7 mouse cellular contexts compared by ENCODE assay signal in the genomic region with DNA sequence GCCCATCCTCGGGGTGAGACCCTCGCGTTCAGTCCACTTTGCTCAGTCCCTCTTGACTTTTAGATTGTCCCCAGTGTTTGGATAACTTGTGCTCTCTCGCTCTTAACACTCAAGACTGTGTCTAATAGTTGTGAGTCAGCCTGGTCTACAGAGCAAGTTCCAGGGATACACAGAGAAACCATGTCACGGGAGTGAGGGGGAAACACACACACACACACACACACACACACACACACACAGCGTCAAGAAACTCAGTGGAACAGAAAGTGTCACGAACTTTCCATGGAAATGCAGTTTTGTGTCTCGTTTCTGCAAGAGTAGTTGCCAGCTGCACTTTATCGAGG. TPM values are rescaled to one million over a fixed set of nuclear protein-coding genes. Genes with fewer than 3 reads are reported as not detected.
A peak's percentile ranks its signal among the peaks of the same experiment; 100 is the strongest.
DNase-seq lines count a peak whose midpoint lies in the region; ATAC-seq and TF ChIP-seq lines count a peak whose summit lies in the region.
"Not testable (repeated sequence)": the region's sequence is repeated elsewhere in the genome, so short reads cannot be mapped to it uniquely, and the experiment has no call there.

No protein-coding gene starts in this region.

- H3K79me2 ChIP-seq in MEL (ENCODE audit: control insufficient read depth, insufficient read depth, low read length, poor library complexity); macrophage (ENCODE audit: inconsistent target): not testable (repeated sequence)

- not testable (repeated sequence) for H3K36me3 ChIP-seq in MEL (ENCODE audit: control insufficient read depth in 1 of 2, insufficient read depth in 2 of 2, low read length in 2 of 2); macrophage (ENCODE audit: inconsistent target)
- peaks cover 16% of the 10 kb centered on the region for H3K36me3 ChIP-seq in erythroblast, embryonic 14.5 days (ENCODE audit: control insufficient read depth)
- peaks cover 13% of the 10 kb centered on the region for H3K36me3 ChIP-seq in heart, embryonic 12.5 days
- H3K36me3 ChIP-seq in limb, embryonic 13.5 days: peaks cover 13% of the 10 kb centered on the region
- H3K36me3 ChIP-seq in neural tube, embryonic 13.5 days: peaks cover 14% of the 10 kb centered on the region

- 0 out of 4 replicates have a peak, but pooled peaks of 1 of the 2 experiments have one; percentile 1 for TF ChIP-seq POLR2A in MEL (IDR thresholded peaks at IDR 0.05; ENCODE audit: control insufficient read depth in 1 of 2, insufficient read depth in 1 of 2, low read depth in 1 of 2, low read length in 2 of 2, poor library complexity in 1 of 2)

- H3K4me2 ChIP-seq in heart, embryonic 12.5 days: peak overlapping the region; percentile 83
- H3K4me2 ChIP-seq in limb, embryonic 13.5 days (replicated peaks): peak overlapping the region; percentile 70
- peak overlapping the region; percentile 68 for H3K4me2 ChIP-seq in neural tube, embryonic 13.5 days

- peak overlapping the region; percentile 93; the same call in 1 of the 2 replicates for H3K27ac ChIP-seq in MEL (ENCODE audit: control insufficient read depth, low read depth, low read length)
- not testable (repeated sequence) for H3K27ac ChIP-seq in heart, embryonic 12.5 days (ENCODE audit: poor library complexity, severe bottlenecking); limb, embryonic 13.5 days; macrophage; neural tube, embryonic 13.5 days (replicated peaks)

- H3K9ac ChIP-seq in MEL (ENCODE audit: control insufficient read depth, low read depth, low read length, poor library complexity, severe bottlenecking): peak overlapping the region; percentile 97
- peak overlapping the region; percentile 88 for H3K9ac ChIP-seq in heart, embryonic 12.5 days
- H3K9ac ChIP-seq in limb, embryonic 13.5 days: peak overlapping the region; percentile 87
- H3K9ac ChIP-seq in neural tube, embryonic 13.5 days: peak overlapping the region; percentile 92

- DNase-seq in MEL (ENCODE audit: low read depth, low spot score): peak; percentile 63

- 27% methylated on average over 9 of the region's 9 CpGs for WGBS in heart, embryonic 12.5 days
- WGBS in limb, embryonic 13.5 days: 23% methylated on average over 9 of the region's 9 CpGs
- WGBS in macrophage (ENCODE audit: missing documents): 22% methylated on average over 7 of the region's 9 CpGs
- WGBS in neural tube, embryonic 13.5 days: 27% methylated on average over 9 of the region's 9 CpGs

- not testable (repeated sequence) for TF ChIP-seq CTCF in MEL (IDR thresholded peaks at IDR 0.05 in 2 of 3, conservative IDR thresholded peaks at IDR 0.05 in 1 of 3; ENCODE audit: control insufficient read depth in 1 of 3, insufficient read depth in 1 of 3, low read depth in 2 of 3, low read length in 3 of 3, poor library complexity in 1 of 3, severe bottlenecking in 1 of 3)

- not testable (repeated sequence) for H3K27me3 ChIP-seq in MEL (ENCODE audit: control insufficient read depth in 1 of 2, insufficient read depth in 2 of 2, low read length in 2 of 2); erythroblast, embryonic 14.5 days (ENCODE audit: control insufficient read depth); heart, embryonic 12.5 days (replicated peaks); limb, embryonic 13.5 days; neural tube, embryonic 13.5 days

- not testable (repeated sequence) for TF ChIP-seq EP300 in MEL (IDR thresholded peaks at IDR 0.05; ENCODE audit: low read depth in 1 of 2, low read length in 2 of 2)

- peak overlapping the region; percentile 63 to 87 for H3K4me3 ChIP-seq in MEL (ENCODE audit: control insufficient read depth in 1 of 2, insufficient read depth in 1 of 2, low read depth in 2 of 2, low read length in 2 of 2)
- peak overlapping the region; percentile 69 for H3K4me3 ChIP-seq in erythroblast, embryonic 14.5 days (replicated peaks)
- H3K4me3 ChIP-seq in heart, embryonic 12.5 days: peak overlapping the region; percentile 79
- H3K4me3 ChIP-seq in limb, embryonic 13.5 days: peak overlapping the region; percentile 71
- H3K4me3 ChIP-seq in macrophage (ENCODE audit: inconsistent target): peak overlapping the region; percentile 43
- H3K4me3 ChIP-seq in neural tube, embryonic 13.5 days: peak overlapping the region; percentile 78

- H3K4me1 ChIP-seq in MEL (ENCODE audit: control insufficient read depth in 1 of 2, insufficient read depth in 2 of 2, low read length in 2 of 2); heart, embryonic 12.5 days (replicated peaks); limb, embryonic 13.5 days; neural tube, embryonic 13.5 days (replicated peaks): not testable (repeated sequence)
- peaks cover 18% of the 10 kb centered on the region for H3K4me1 ChIP-seq in erythroblast, embryonic 14.5 days (ENCODE audit: control insufficient read depth)

- H3K9me3 ChIP-seq in MEL (replicated peaks; ENCODE audit: insufficient read depth, low read length); erythroblast, embryonic 14.5 days (ENCODE audit: control insufficient read depth, low read length); heart, embryonic 12.5 days (replicated peaks); limb, embryonic 13.5 days; neural tube, embryonic 13.5 days: not testable (repeated sequence)

- not testable (repeated sequence) for ATAC-seq in heart, embryonic 12.5 days (ENCODE audit: insufficient number of reproducible peaks, low FRiP score); limb, embryonic 13.5 days (ENCODE audit: low FRiP score, low read depth)
- peak; percentile 4 for ATAC-seq in inflammation-experienced regulatory T-cells, adult 6 months
- ATAC-seq in neural tube, embryonic 13.5 days (ENCODE audit: low read depth): peak; percentile 41; the same call in 1 of the 2 replicates

- TF ChIP-seq RAD21 in MEL (IDR thresholded peaks at IDR 0.05; ENCODE audit: low read depth, low read length): not testable (repeated sequence)

TF ChIP-seq in MEL, 35 proteins besides CTCF, POLR2A, EP300 and RAD21:
- TF ChIP-seq SIN3A (IDR thresholded peaks at IDR 0.05; ENCODE audit: low read length): peak; percentile 33; the same call in 1 of the 2 replicates

RNA-seq across cellular contexts. Expression of gene Hsp90b1, which starts 19.3 kb away (rescaled TPM):
- total RNA-seq in MEL (2012; rRNA removed): 404 and 420 TPM in 2 replicates
- polyA plus RNA-seq in MEL (2012; ENCODE audit: insufficient read depth in 1 of 2, insufficient read length in 2 of 2, low read depth in 1 of 2, low replicate concordance in 2 of 2, missing spikeins in 1 of 2) (100 to 1,000 TPM; 150 to 555 TPM), macrophage (2018) (461 to 1,299 TPM (median 580 TPM) in 3 replicates)
- 0.95 and 1.4 TPM in 2 replicates for polyA plus RNA-seq in erythroblast, embryonic 14.5 days (2012)
- 574 and 590 TPM in 2 replicates for polyA plus RNA-seq in heart, embryonic 12.5 days (2016; fragmentation: Nextera tagmentation; extraction: Ambion mirVana)
- polyA plus RNA-seq in inflammation-experienced regulatory T-cells, adult 6 months (2017; shearing (Covaris generic)): 100 to 1,000 TPM; 171 to 400 (median 186) TPM
- 634 and 696 TPM in 2 replicates for polyA plus RNA-seq in limb, embryonic 13.5 days (2015; fragmentation: Nextera tagmentation; extraction: Ambion mirVana)
- total RNA-seq in macrophage (2018; cell fraction: chromatin; rRNA removed): 100 to 1,000 TPM; 102 to 503 (median 232) TPM
- total RNA-seq in macrophage (2018; cell fraction: cytosol; rRNA removed): 100 to 1,000 TPM; 277 to 676 (median 467) TPM
- 1,000 to 10,000 TPM in 1 of 26 experiments, 100 to 1,000 TPM in 25; 158 to 1,088 (median 642) TPM for total RNA-seq in macrophage (2018; cell fraction: nucleus; rRNA removed)
- polyA plus RNA-seq in neural tube, embryonic 13.5 days (2015; fragmentation: Nextera tagmentation; extraction: Ambion mirVana): 363 and 418 TPM in 2 replicates

RNA-seq across cellular contexts. Expression of gene Ttc41, which starts 19.6 kb away (rescaled TPM):
- 0.78 and 1.0 TPM in 2 replicates for total RNA-seq in MEL (2012; rRNA removed)
- 1 to 10 TPM in 1 of 2 experiments, not detected in 1; 2.1 TPM for polyA plus RNA-seq in MEL (2012; ENCODE audit: insufficient read depth in 1 of 2, insufficient read length in 2 of 2, low read depth in 1 of 2, low replicate concordance in 2 of 2, missing spikeins in 1 of 2)
- polyA plus RNA-seq in erythroblast, embryonic 14.5 days (2012): 0.03 TPM in 1 of 2 replicates, not detected in the other
- 1.7 and 2.3 TPM in 2 replicates for polyA plus RNA-seq in heart, embryonic 12.5 days (2016; fragmentation: Nextera tagmentation; extraction: Ambion mirVana)
- 1 to 10 TPM in 1 of 3 experiments, under 1 TPM in 2; 0.39 to 1.7 (median 0.59) TPM for polyA plus RNA-seq in inflammation-experienced regulatory T-cells, adult 6 months (2017; shearing (Covaris generic))
- polyA plus RNA-seq in limb, embryonic 13.5 days (2015; fragmentation: Nextera tagmentation; extraction: Ambion mirVana): 1.7 and 2.2 TPM in 2 replicates
- 1 to 10 TPM; 1.4 to 8.2 (median 3.7) TPM for total RNA-seq in macrophage (2018; cell fraction: chromatin; rRNA removed)
- total RNA-seq in macrophage (2018; cell fraction: cytosol; rRNA removed): under 1 TPM; 0.11 to 0.77 (median 0.32) TPM
- 1 to 10 TPM in 24 of 26 experiments, under 1 TPM in 2; 0.63 to 6.8 (median 2.1) TPM for total RNA-seq in macrophage (2018; cell fraction: nucleus; rRNA removed)
- polyA plus RNA-seq in macrophage (2018): 0.20 to 0.50 TPM (median 0.33 TPM) in 3 replicates
- 2.4 and 2.8 TPM in 2 replicates for polyA plus RNA-seq in neural tube, embryonic 13.5 days (2015; fragmentation: Nextera tagmentation; extraction: Ambion mirVana)

Comparison
In these comparisons a context has a peak if more than half of its experiments do, and no peak if none do; other contexts are left out.
1. RNA of gene Hsp90b1, which starts 19.3 kb away (polyA plus RNA-seq): 461 to 1,299 TPM in macrophage, 634 to 696 TPM in limb, embryonic 13.5 days, 574 to 590 TPM in heart, embryonic 12.5 days, 150 to 555 TPM in MEL, 363 to 418 TPM in neural tube, embryonic 13.5 days and 171 to 400 TPM in inflammation-experienced regulatory T-cells, adult 6 months; 0.95 to 1.4 TPM in erythroblast, embryonic 14.5 days; every median in the first group is over 10 times any median in the second.
2. Peak in every context shown above with its lines, with median percentiles within 50 percentile points of each other: H3K4me3 ChIP-seq, H3K9ac ChIP-seq and H3K4me2 ChIP-seq.